Mouse (Mus musculus) midbrain, embryonic 16.5 days (tissue): Measurements from ENCODE around the gene Acap1. TPM values are rescaled to one million over a fixed set of nuclear protein-coding genes. Genes with fewer than 3 reads are reported as not detected.
"Not testable (repeated sequence)": the region's sequence is repeated elsewhere in the genome, so short reads cannot be mapped to it uniquely, and the experiment has no call there.

ENCODE experiments used
- ATAC-seq: fragments of 200-750 bp; cut with Nextera tagmentation; 2 replicates; pipeline ENCODE4 v1.8.0; 2017; ENCODE audit warnings: moderate TSS enrichment
- H3K27ac ChIP-seq: fragments of 300-500 bp; sonication (generic); 2 replicates; pipeline ENCODE4 v1.5.1; 2014; ENCODE audit warnings: mild to moderate bottlenecking, low read length, mixed read lengths
- H3K27me3 ChIP-seq: fragments of 300-500 bp; sonication (generic); 2 replicates; pipeline ENCODE4 v1.6.1; 2014; ENCODE audit warnings: low read depth, low read length, mixed read lengths; ENCODE audit not compliant: control insufficient read depth, insufficient read depth
- H3K36me3 ChIP-seq: fragments of 300-500 bp; sonication (generic); 2 replicates; pipeline ENCODE4 v1.6.1; 2014; ENCODE audit warnings: mild to moderate bottlenecking, low read length, moderate library complexity, mixed read lengths; ENCODE audit not compliant: control insufficient read depth, insufficient read depth
- H3K4me1 ChIP-seq: fragments of 300-500 bp; sonication (generic); 2 replicates; pipeline ENCODE4 v1.6.1; 2014; ENCODE audit warnings: mild to moderate bottlenecking, low read length, mixed read lengths; ENCODE audit not compliant: control insufficient read depth, insufficient read depth
- H3K4me2 ChIP-seq: fragments of 300-500 bp; sonication (generic); 2 replicates; pipeline ENCODE4 v1.6.1; 2014; ENCODE audit warnings: mild to moderate bottlenecking, low read length, mixed read lengths
- H3K4me3 ChIP-seq: fragments of 300-500 bp; sonication (generic); 2 replicates; pipeline ENCODE4 v1.5.1; 2014; ENCODE audit warnings: low read depth, mild to moderate bottlenecking, low read length, moderate library complexity, mixed read lengths
- H3K9ac ChIP-seq: fragments of 300-500 bp; sonication (generic); 2 replicates; pipeline ENCODE4 v1.6.1; 2014; ENCODE audit warnings: low read depth, low read length, mixed read lengths
- H3K9me3 ChIP-seq: fragments of 300-500 bp; sonication (generic); replicated peaks from 2 replicates; pipeline ENCODE4 v1.6.1; 2014; ENCODE audit warnings: mild to moderate bottlenecking, low read length, mixed read lengths; ENCODE audit not compliant: control insufficient read depth, poor library complexity, severe bottlenecking
- WGBS: fragments of 180-500 bp; shearing (Covaris S2); extraction: QIAGEN DNeasy Blood & Tissue Kit; methylation state at CpG from one replicate; pipeline ENCODE4 v1.1.7; 2014; 5-methylcytosine and 5-hydroxymethylcytosine counted together
- polyA plus RNA-seq: library from polyadenylated mRNA; unstranded; fragments of >200 nt; fragmentation: Nextera tagmentation; extraction: Ambion mirVana; gene quantifications from 2 replicates; pipeline ENCODE4 v1.2.1, GENCODE M21; 2015

Gene Acap1
- polyA plus RNA-seq, 1 experiment from 2014 or later: 0.26 TPM

GRCm38 (mm10) chr11:69935137-69935879 is 40.0 kb upstream of the Acap1 start, which contains the start of gene Ybx2:
Ybx2 (plus strand) TSS chr11:69935796.
- Histone ChIP-seq H3K9ac (peak within 1 kb of the TSS; percentile 68), H3K9me3 (no peaks in the 10 kb centered on the region), H3K4me1 (peaks cover 4% of the 10 kb centered on the region; the same call in 1 of the 2 replicates), H3K4me2 (peak within 1 kb of the TSS; percentile 97), H3K27me3 (peaks cover 19% of the 10 kb centered on the region), H3K4me3 (peak within 1 kb of the TSS; percentile 66), H3K36me3 (no peaks in the 10 kb centered on the region), H3K27ac (no peak within 1 kb of the TSS)
- WGBS: 1% methylated on average over 33 of the region's 62 CpGs
- peak; percentile 93 for ATAC-seq

- no peak overlapping the region for H3K4me3 ChIP-seq
Observed at GRCm38 (mm10) chr11:69934681-69935080, 39.3 kb upstream of the Acap1 start.

GRCm38 (mm10) chr11:69934169-69934568 is 38.8 kb upstream of the Acap1 start:
- 0 out of 2 replicates have a peak overlapping the region, but pooled peaks have one; percentile 1 for H3K4me3 ChIP-seq
- H3K4me2 ChIP-seq: peak overlapping the region; percentile 25
- no peaks in the 10 kb centered on the region for H3K36me3 ChIP-seq
- H3K9ac ChIP-seq: no peak overlapping the region
- H3K27me3 ChIP-seq: peaks cover 19% of the 10 kb centered on the region
- H3K9me3 ChIP-seq: no peaks in the 10 kb centered on the region
- H3K27ac ChIP-seq: no peak overlapping the region
- ATAC-seq: 0 out of 2 replicates have a peak, but pooled peaks have one; percentile 30
- peaks cover 4% of the 10 kb centered on the region; the same call in 1 of the 2 replicates for H3K4me1 ChIP-seq
- under 1% methylated on average over 18 of the region's 18 CpGs for WGBS

More at GRCm38 (mm10) chr11:69934681-69935080, 39.3 kb upstream of the Acap1 start:
- WGBS: 23% methylated on average over 6 of the region's 6 CpGs
- no peak overlapping the region for H3K9ac ChIP-seq
- no peaks in the 10 kb centered on the region for H3K36me3 ChIP-seq
- peaks cover 19% of the 10 kb centered on the region for H3K27me3 ChIP-seq
- no peak for ATAC-seq
- no peak overlapping the region for H3K27ac ChIP-seq
- H3K9me3 ChIP-seq: no peaks in the 10 kb centered on the region
- H3K4me1 ChIP-seq: peaks cover 4% of the 10 kb centered on the region; the same call in 1 of the 2 replicates
- peak overlapping the region; percentile 25; the same call in 1 of the 2 replicates for H3K4me2 ChIP-seq

- ATAC-seq: no peak
- peaks cover 13% of the 10 kb centered on the region for H3K27me3 ChIP-seq
- peaks cover 4% of the 10 kb centered on the region; the same call in 1 of the 2 replicates for H3K4me1 ChIP-seq
- H3K9ac ChIP-seq: no peak overlapping the region
- H3K4me3 ChIP-seq: no peak overlapping the region
- 78% methylated on average over 4 of the region's 4 CpGs for WGBS
- H3K4me2 ChIP-seq: no peak overlapping the region
- no peaks in the 10 kb centered on the region for H3K9me3 ChIP-seq
- no peaks in the 10 kb centered on the region for H3K36me3 ChIP-seq
- H3K27ac ChIP-seq: no peak overlapping the region
Observed at GRCm38 (mm10) chr11:69933066-69933465, 37.7 kb upstream of the Acap1 start.

GRCm38 (mm10) chr11:69932254-69932653 is 36.9 kb upstream of the Acap1 start:
- ATAC-seq: no peak
- H3K4me2 ChIP-seq: no peak overlapping the region
- peaks cover 4% of the 10 kb centered on the region; the same call in 1 of the 2 replicates for H3K4me1 ChIP-seq
- H3K9me3 ChIP-seq: no peaks in the 10 kb centered on the region
- H3K36me3 ChIP-seq: no peaks in the 10 kb centered on the region
- H3K9ac ChIP-seq: no peak overlapping the region
- no peak overlapping the region for H3K4me3 ChIP-seq
- 35% methylated on average over 3 of the region's 3 CpGs for WGBS
- H3K27ac ChIP-seq: no peak overlapping the region
- H3K27me3 ChIP-seq: peaks cover 6% of the 10 kb centered on the region

- Histone ChIP-seq H3K4me3 (no peak overlapping the region), H3K4me2 (no peak overlapping the region), H3K9me3 (no peaks in the 10 kb centered on the region), H3K4me1 (peaks cover 4% of the 10 kb centered on the region; the same call in 1 of the 2 replicates), H3K36me3 (no peaks in the 10 kb centered on the region), H3K27ac (no peak overlapping the region), H3K27me3 (peaks cover 1% of the 10 kb centered on the region), H3K9ac (no peak overlapping the region)
- WGBS: 79% methylated on average over 8 of the region's 8 CpGs
- no peak for ATAC-seq
Observed at GRCm38 (mm10) chr11:69931769-69932168, 36.4 kb upstream of the Acap1 start.

- no peak for ATAC-seq
- WGBS: 77% methylated on average over 3 of the region's 3 CpGs
- no peak overlapping the region for H3K4me2 ChIP-seq
Observed at GRCm38 (mm10) chr11:69930967-69931537, 35.7 kb upstream of the Acap1 start.

GRCm38 (mm10) chr11:69930176-69930575 is 34.8 kb upstream of the Acap1 start:
- not testable (repeated sequence) for H3K27me3 ChIP-seq, ATAC-seq, H3K4me3 ChIP-seq, H3K36me3 ChIP-seq, H3K4me1 ChIP-seq, H3K9ac ChIP-seq, H3K27ac ChIP-seq, H3K4me2 ChIP-seq, H3K9me3 ChIP-seq
- WGBS: 82% methylated on average over 8 of the region's 8 CpGs

More at GRCm38 (mm10) chr11:69930967-69931537, 35.7 kb upstream of the Acap1 start:
- H3K4me3 ChIP-seq: no peak overlapping the region
- H3K27ac ChIP-seq: no peak overlapping the region
- H3K9me3 ChIP-seq: no peaks in the 10 kb centered on the region
- no peak overlapping the region for H3K9ac ChIP-seq
- H3K36me3 ChIP-seq: no peaks in the 10 kb centered on the region
- H3K4me1 ChIP-seq: peaks cover 3% of the 10 kb centered on the region; the same call in 1 of the 2 replicates
- H3K27me3 ChIP-seq: no peaks in the 10 kb centered on the region

GRCm38 (mm10) chr11:69929712-69930111 is 34.4 kb upstream of the Acap1 start:
- peaks cover 3% of the 10 kb centered on the region; the same call in 1 of the 2 replicates for H3K4me1 ChIP-seq
- 89% methylated on average over 4 of the region's 4 CpGs for WGBS
- no peak for ATAC-seq

More at GRCm38 (mm10) chr11:69929712-69930111, 34.4 kb upstream of the Acap1 start:
- Histone ChIP-seq H3K4me3 (no peak overlapping the region), H3K27me3 (no peaks in the 10 kb centered on the region), H3K4me2 (no peak overlapping the region), H3K9me3 (no peaks in the 10 kb centered on the region), H3K9ac (no peak overlapping the region), H3K27ac (no peak overlapping the region), H3K36me3 (no peaks in the 10 kb centered on the region)
